Mouse (Mus musculus): ENCODE measurements at regions not wholly inside any gene's neighbourhood (a gene's known extent, or its start where the extent isn't known, plus 50 kb on each side); places are given as distances from the start of the nearest gene placed in this dataset.

DNA sequence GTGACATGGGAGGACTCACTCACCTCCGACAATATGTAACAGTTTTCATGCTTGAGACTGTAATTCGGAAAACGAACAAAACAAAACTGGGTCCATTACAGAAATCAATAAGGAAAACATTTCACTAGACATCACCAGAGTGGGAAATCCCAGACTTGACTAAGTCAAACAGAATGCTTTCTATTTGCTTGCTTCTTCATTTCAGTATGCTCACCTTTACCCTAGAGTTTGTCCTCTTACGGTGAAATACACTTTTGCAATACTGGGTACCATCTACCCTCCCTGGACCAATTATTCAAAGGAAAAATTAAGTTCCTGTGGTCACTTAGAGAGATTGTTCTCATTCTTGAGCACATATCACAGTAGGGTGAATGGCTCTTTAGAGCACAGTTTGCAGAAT is 613.4 kb upstream of the 4930412O13Rik start:
- DNase-seq (ENCODE audit: low spot score), result no peak

DNA sequence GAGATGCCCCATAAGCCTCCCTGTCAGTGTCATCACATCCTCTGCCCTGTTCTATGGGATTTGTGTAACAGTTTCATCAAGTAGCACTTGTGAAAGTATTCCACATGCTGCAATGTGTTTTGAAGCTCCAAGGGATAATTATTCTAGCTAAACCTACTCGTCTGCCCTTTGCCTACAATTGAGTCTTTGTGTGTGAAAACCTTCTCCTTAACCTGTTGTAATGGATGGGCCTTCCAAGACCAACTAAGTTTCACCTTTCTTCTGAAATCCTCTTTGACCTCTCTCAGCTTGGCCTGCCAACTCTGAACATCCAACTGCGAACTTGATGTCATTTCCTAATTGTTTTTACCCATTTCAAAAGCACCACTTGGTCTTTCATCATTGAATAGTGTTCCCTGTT is 597.6 kb upstream of the 4930412O13Rik start:
- no peak for DNase-seq (ENCODE audit: low spot score)

DNA sequence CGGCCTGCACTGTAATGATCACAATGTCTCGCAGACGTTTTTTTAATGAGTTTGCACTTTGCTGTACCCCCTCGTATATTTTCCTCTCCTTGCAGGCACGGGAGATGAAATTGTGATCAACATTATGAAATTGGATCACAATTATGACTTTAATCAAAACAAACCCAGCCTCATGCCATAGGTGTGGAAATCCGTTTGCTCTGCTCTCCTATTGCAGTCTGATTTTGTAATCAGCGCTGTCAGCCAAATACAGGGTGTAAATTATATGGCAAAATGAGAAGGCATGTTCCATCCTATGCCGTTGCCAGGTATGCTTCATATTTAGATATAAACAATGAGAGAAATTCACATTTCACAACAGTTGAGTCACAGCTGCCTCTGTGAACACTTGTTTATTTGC is 595.3 kb upstream of the 4930412O13Rik start:
- DNase-seq (ENCODE audit: low spot score), result no peak

DNA sequence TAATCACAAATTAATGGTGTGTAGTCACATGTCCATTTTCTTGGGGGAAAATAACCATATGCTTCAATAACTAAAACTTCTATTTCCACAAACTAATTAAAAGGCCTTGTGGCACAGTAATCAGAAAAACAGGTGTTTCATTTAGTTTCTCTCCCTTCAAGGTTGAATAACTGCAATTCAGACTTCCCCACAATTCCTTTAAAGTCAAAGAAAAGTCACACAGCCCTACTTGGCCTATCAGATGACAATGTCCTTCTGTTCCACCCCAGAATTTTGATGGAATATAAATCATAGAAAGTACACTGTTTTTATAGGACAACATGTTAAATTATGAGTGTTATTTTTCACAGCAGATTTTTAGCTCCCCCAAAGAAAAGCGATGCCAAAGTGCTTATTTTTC is 594.0 kb upstream of the 4930412O13Rik start:
- no peak for DNase-seq (ENCODE audit: low spot score)

DNA sequence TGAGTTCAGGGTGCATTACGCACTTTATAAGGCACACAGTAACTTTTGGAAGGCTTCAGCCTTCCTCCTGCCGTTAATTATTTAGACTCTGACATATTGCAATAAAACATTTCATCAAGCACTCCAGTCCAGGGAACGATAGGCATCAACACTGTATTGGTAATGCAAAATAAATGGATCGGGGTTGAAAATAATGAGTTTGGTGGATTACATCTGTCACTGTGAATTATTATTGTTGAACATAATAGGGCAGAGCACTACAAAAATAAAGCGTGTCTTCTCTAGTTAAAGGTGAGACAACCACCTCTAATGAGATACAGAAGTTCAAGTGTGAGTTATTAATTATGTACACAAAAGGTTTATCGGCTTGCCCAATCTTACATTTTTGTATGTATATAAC is 593.4 kb upstream of the 4930412O13Rik start:
- no peak for DNase-seq (ENCODE audit: low spot score)

DNA sequence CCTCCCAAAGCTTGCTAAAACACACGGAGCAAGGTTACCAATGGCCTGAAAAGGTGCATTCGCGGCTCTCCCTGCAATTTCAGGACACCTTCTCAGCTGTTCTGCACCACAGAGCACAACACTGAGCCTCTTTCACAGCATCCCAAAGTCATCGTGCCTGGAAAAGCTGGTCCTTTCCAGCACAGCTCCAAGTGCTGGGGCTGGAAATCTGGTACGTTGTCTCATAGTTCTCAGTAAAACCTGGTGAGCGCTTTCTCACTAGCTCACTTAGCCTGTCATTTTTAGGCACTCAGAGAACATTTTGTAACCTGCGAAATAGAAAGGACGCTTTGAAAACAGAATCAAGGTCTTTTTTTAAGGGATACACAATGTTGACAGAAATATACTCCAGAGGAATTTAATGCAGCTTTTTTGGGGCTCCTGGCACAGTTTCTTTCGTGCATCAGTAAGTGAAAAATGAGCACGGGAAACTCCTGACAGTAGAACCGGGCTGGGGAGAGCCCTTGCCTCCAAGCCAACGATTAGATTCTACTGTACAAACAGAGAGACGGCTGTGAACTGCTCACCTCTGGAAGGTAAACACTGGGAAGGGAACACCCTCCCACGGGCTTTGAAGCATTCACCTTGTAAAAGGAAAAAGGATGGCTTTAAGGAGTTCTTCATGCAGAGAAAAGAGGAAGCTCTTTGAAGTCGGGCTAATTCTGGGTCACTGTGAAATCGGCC is 549.3 kb upstream of the 4930412O13Rik start:
- DNase-seq (ENCODE audit: low spot score), result no peak

DNA sequence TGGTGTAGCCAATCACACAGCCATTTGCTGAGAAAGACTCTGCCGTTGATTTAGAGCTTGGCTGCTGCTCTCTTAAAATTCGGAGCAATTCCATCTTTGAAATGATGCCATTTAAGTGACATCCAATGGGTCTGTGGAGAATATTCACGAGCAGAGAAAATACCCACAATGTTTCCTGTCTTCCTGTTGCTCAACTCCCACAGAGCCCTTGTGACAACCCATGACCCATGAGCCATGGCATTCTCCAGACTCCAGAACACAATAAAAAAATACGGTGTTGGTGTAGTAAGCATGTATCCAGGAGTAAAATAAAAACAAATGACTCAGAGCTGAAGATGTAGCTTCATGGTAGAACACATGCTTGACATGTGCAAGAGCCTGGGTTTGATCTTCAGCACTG is 532.1 kb upstream of the 4930412O13Rik start:
- DNase-seq (ENCODE audit: low spot score), result no peak

DNA sequence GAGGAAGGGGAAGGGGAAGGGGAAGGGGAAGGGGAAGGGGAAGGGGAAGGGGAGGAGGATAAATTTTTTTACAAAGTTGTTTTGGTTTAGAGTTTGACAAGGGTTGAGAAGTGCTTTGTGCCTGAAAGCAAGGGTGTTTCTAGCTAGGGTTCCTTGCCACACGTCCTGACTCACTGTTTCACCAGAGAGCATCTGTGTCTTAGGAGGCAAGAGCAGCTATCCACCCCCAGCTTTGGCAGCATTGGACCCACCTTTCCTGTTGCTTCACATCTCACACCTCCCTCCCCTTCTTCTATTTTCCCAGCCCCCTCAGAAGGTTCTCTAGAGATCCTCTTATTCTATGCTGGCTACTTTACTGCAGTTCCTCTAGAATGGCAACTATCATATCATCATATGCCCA is 531.1 kb upstream of the 4930412O13Rik start:
- DNase-seq (ENCODE audit: low spot score), result no peak

DNA sequence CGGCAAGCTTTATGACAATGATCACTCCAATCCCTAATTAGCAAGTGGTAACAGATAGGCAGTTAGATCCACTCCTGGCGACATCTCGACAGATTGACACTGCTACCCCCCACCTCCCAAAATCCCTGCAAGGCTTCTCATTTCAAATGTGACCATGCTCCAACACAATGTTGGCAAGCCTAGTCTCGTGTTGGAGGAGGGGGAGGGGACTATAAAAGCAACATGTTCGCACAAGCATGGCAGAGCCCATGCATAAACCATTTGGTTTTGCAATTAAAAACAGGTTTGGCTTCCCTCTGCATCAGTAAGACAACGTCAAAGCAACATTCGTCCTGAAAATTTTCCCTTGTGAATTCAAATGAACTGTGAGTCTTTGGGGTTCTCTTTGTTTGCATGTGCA is 528.9 kb upstream of the 4930412O13Rik start:
- no peak for DNase-seq (ENCODE audit: low spot score)

DNA sequence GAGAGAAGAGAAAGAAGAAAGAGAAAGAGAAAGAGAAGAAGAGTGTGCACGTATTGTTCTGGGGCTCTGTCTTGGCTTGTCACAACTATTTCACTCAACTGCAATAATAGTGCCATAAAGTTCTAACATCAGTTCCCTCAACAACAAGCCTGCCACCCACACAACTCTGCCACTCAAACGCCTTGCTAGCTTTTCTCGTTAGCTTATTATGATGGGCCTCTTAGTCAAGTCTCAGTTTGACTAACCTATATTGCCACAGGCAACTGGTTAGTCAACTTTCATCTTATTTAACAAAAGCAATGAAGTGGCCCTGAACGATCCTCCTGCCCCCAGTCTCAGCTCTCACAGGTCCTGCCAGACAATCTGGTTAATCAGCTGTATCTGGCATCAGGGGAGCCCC is 521.0 kb upstream of the 4930412O13Rik start:
- DNase-seq (ENCODE audit: low spot score), result no peak

DNA sequence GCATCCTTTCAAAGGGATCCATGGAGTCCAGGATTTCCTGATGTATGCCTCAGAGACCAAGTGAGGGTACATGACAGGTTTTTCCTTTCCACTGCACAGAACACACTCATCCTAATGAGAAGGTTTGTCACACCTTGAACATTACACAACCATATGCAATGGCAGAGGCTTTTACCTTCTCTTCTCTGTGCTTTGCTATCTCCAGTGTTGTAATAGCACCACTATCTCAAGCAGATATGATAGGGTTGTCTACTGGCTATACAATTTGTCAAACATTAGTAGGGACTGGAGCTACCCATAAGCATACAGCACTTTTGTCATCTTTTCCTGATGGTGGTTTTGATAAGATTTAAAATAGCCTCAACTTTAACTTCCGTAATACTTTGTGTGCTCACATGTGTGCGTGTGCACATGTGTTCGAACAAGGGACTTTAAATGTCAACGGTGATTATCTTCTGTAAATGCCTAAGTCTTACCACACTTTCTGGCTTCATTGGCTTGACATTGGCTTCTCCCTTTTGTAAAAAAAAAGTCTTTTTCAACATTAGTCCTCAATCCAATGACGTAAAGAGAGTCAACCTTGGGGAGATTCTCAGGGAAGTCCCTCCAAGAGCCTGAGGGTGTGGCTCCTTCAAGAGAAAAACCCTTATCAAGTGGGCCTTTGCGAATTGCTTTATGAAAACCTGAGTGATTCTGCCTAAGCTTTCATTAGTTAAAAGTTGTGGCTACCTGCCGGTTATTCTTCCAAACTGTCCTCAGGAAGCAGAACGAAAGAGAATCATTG is 513.1 kb upstream of the 4930412O13Rik start:
- no peak for DNase-seq (ENCODE audit: low spot score)

DNA sequence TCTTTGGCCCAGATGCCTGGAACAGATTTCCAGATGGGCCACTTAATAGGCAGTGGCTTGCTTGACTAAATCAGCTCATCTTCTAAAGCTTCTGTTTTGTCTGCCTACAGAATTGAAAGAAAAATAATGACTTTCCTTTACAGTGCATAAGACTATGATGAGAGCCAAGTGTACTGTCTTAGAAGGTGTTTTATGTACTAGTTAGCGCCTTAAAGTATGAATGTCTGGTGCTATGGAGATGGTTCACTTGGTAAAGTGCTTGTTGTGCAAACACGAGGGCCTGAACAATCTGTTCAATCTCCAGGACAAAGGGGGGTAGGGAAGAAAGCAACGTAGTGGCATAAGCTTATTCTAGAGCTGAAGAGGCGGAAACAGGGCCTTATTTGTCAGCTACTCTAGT is 511.5 kb upstream of the 4930412O13Rik start:
- DNase-seq (ENCODE audit: low spot score), result no peak

DNA sequence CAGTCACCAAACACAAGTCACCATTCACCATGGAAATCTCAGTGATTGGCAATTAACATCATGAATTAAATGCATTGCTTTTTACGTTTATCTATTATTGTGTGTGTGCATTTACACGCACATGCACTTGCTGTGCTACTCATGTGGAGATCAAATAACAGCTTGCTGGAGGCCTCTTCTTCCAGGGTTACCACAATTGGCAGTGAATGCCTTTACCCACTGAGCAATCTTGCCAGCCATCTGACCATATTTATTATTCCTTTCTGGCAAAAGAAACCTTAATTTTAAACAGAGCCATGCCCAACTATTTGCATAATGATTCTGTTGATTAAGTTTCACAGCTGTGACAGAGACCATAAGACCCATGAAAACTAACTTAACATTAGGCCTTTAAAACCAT is 494.5 kb upstream of the 4930412O13Rik start:
- no peak for DNase-seq (ENCODE audit: low spot score)

DNA sequence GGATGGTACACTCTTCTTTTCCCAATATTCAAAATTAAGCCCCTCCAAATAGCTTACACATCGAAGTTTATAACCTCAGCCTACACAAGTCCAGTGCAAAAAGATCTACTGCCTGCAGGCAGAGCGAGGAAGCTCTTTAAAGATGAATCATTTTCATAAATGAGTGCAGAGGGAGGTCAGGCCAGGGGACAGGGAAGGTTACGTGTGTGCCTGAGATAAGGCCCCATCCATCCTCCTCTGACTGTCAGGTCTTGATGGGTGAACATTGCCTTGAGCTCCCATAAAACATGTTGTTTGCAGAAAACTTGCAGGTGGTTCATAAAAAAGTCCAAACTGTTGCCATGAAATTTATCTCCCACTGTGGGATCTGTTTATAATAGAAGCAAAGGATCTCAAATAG is 493.0 kb upstream of the 4930412O13Rik start:
- no peak for DNase-seq (ENCODE audit: low spot score)

DNA sequence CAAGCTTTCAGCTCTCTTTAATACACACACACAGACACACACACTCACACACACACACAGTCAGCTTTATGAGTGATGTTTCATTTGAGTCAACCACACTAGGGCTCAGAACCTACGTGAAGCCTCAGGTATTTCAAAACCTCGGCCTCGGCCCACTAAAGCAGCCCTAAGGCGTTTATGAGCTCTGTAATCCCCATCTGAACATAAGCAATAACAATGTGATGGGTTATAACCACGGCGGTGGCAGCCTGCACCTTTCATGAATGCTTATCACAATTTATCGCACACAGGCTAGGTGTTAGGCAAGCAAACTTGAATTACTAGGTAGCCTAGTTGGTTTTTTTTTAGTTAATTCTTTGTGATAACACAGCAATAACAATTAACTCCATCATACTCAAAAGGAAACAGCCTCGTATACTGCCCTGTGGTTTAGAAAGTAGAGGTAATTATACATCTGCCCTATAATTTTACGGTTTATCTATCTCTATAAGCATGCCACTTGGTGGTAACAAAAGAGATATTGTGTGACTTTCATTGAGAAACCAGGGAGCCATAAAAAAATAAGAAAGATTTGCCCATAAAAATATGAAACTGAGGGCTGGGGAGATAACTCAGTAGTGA is 485.6 kb upstream of the 4930412O13Rik start:
- no peak for DNase-seq (ENCODE audit: low spot score)

DNA sequence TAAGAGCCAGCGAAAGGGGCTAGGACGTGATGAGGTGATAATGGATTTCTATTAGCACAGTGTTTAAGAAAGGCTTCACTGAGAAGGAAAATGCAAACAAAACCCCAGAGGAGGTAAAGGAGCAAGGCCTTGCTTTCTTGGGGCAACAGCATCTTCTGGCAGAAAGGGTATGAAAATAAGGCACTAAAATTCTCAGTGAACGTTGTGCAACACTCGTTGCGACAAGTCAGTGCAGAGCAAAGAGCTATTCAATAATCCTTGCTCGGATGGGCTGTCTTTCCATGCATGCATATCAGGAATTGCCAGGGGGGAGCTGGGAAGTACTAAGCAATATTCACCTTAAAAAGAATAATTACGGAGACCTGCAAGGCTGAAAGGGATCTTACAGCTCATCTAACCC is 479.6 kb upstream of the 4930412O13Rik start:
- DNase-seq (ENCODE audit: low spot score), result no peak

DNA sequence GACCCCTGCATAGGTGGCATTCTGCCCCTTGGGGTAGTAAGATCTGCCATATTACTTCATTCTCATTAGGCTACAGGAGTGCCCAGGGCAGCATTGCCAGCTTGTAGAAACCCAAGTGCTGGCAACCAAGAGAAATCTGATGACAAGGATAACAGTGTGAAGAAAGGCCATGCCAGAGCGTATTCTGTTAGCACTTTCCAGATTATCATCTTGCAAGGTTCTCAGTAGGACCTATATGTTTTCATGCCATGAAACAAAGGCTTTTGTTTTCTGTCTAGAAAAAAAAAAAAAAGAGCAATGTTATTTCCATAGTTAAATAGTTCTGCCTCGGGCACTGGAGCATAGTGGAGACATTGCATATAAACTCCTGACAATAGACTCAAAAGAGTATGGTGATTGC is 478.8 kb upstream of the 4930412O13Rik start:
- DNase-seq (ENCODE audit: low spot score), result no peak

DNA sequence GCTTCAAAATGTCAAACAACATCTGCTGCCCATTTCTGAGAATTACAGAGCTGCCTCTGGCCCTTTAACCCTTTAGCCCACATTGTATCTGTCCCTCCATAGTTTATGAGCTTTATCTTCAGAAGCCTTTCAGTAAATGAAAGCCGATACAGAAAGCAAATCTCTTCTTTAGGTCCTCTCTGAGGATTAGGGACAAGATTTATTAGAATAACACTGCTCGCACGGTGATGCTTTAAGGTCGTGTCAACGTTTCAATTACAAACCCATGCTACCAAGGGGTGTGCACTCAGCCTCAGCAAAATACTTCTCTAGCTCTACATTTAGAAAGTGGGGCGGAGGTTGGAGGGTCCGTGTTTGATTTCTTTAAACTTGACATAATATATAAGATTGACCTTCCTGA is 472.0 kb upstream of the 4930412O13Rik start:
- no peak for DNase-seq (ENCODE audit: low spot score)

DNA sequence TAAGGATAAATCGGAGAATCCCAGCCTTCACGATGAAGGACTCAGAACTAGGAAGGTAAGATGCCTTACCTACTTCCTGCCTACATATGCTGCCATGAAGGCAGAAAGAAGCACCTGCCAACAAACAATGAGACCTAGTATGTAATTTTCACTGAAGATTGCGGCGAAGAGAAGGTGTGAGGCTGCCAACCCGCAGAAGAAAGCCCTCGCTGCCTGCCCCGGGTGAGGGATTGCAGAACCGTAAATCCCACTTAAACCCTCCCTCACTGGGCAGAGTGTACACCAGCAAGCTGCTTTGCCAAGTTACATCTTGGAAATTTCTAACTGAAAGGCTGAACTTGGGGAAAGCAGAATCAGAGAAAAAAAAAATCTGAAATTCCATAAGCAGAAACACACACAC is 458.4 kb upstream of the 4930412O13Rik start:
- no peak for DNase-seq (ENCODE audit: low spot score)

DNA sequence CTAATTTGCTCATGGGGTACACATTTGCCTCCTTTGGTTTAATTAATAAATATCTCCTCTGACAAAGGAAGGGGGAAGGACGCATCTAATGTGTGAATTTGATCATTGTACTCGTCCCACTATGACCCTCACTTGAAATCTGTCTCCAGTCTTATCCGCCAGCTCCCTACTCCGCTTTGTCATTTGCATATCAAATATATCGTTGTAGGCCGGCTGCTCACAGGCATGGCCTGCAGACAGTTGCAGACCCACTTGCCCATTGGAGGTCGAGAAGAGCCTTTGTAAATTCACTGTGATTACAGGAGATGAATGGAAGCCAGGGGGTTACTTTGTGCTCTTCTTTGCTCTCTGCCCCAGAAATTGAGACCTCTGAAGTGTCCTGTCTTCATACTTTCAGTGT is 457.5 kb upstream of the 4930412O13Rik start:
- no peak for DNase-seq (ENCODE audit: low spot score)

DNA sequence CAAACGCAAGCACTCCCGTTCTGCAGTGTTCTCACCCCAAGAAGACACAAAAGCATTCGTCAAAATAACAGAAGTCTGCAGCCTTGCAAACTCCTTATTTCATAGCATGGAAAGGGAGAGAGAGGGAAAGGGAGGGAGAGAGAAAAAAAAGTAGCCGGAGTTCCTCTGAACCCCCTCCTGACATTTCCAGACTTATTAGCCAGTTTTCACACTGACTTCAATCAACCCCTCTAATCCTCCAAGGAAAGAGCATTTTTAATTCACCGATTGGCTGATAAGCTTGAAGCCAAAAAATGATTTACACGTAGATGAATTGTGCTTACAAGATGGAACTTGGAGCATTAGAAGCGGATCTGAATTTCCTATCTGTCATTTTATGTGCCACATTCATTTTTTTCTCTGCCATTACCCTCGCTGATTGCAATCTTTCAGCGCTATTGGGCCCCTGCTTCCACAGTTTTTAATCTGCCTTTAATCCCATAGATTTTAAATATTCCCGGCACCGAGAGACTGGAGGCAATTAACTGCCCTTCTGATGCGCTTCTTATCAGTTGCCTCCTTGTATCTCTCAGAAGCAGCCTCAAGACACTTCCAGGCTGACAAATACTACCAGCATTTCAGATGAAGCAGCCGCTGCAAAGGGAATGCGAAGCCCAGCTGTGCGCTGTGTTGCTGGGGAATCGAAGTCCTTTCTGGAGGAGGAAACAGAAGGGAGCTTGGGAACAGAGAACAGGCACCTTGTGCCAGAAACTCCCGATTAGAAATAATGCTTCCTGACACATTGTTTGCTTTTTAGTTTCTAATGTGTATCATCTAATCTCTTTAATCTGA is 447.7 kb upstream of the 4930412O13Rik start:
- DNase-seq (ENCODE audit: low spot score), result no peak
